Mouse (Mus musculus): ENCODE results near the gene Ccdc14.
"Not testable (repeated sequence)": the region's sequence is repeated elsewhere in the genome, so short reads cannot be mapped to it uniquely, and the experiment has no call there.

Gene Ccdc14

GRCm38 (mm10) chr16:34690334-34691144 is at the start of gene Ccdc14:
Gene Ccdc14 (plus strand): TSS chr16:34690616.
- peak; percentile 55 to 65 for DNase-seq (ENCODE audit: low spot score in 2 of 2)

DNA sequence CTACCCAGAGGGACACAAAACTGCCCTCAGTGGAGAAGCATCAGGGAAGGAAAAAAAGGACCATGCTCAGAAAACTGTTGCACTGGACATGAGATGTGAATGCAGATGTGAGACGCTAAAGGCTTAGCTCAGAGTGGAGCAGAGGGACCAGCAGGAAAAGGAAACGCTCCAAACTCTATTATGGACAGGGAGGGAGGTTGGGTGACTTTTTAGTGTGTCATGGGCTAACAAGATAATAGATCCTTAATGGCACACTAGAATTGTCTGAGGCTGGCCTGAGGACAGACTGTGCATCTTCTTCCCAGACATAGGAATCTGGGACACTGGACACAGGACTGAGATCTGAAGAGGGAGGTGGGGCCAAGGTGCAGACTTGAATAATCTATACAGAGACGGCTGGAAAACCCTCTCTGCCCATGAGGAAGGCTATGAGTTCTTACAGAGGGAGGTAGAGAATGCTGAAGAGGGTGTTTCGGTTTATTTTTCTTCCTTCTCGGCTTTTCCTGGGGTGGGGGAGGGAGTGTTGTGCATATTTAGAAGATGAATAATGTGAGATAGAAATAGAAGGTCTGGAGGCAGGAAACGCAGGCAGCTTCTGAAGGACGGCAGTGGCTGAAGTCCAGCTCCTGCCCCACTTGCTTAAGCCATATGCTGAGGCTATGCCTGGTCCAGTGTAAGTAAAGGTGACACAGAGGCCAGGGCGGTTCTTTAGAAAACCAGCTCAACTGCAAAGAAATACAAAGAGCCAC is 46.7 kb upstream of the Ccdc14 start:
- peak; percentile 45 to 66 for DNase-seq (ENCODE audit: low spot score in 2 of 2)

DNA sequence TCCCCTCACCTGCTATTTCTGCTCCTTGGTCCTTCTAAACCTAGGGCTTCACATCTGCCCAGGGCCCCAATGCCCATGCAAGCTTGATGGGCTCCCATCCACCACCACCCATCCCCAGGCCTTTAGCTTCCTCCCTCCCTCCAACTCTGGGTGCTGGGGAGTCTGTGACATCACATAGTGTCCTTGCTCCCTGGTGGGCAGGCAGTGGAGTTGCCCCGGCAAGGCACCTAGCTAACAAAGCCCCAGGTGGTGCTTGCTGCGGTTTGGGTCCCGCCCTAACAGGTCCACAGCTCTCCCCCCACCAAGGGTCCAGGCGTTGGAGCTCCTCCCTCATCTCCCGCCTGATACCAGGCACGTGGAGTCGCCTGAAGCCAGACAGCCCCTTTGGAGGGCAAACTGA is 40.8 kb upstream of the Ccdc14 start, which contains the start of gene Ropn1:
Ropn1 (plus strand) TSS at position 301 of the 400 bp plus-strand sequence.
- DNase-seq (ENCODE audit: low spot score in 2 of 2): no peak

DNA sequence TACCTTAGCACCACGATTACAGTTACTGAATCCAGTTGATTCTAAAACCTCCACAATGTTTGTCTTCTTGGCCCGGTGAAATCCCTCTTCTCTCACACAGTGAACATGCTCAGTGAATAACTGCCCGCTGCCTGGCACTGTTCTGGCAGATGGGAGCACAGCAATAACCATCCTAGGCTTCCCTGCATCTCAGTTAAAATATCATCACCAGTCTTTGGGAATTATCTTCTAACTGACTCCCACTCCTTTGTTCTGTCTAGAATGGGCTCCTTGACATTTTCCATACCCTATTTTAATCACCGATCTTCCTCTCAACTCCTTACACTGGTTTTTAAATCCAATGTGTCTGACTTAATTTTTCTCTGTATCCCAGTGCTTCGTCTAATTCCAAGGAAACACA is 37.4 kb upstream of the Ccdc14 start:
- DNase-seq (ENCODE audit: low spot score in 2 of 2): no peak

- DNase-seq (ENCODE audit: low spot score in 2 of 2): not testable (repeated sequence)
Observed at GRCm38 (mm10) chr16:34657566-34657965, 32.9 kb upstream of the Ccdc14 start.

- no peak for DNase-seq (ENCODE audit: low spot score in 2 of 2)
Observed at GRCm38 (mm10) chr16:34657983-34658382, 32.4 kb upstream of the Ccdc14 start.

DNA sequence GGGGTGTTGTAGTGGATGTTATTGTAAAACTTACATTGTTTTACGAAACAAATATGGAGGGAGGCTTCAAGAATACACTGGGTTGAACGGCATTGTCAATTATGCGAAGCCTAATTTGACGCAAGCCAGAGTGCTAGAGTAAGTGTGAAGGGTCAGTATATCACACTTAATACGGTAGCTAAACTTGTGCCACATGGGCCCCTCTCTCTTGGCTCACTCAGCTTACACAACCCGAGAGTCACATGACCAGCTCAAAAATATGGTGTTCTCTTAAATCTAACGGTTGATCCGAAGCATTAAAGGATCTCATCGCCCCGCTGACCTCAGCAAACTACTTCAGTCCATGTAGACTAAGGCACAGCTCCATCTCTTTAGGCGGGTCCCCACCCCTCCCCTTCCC is 32.0 kb upstream of the Ccdc14 start:
- DNase-seq (ENCODE audit: low spot score in 2 of 2): no peak

DNA sequence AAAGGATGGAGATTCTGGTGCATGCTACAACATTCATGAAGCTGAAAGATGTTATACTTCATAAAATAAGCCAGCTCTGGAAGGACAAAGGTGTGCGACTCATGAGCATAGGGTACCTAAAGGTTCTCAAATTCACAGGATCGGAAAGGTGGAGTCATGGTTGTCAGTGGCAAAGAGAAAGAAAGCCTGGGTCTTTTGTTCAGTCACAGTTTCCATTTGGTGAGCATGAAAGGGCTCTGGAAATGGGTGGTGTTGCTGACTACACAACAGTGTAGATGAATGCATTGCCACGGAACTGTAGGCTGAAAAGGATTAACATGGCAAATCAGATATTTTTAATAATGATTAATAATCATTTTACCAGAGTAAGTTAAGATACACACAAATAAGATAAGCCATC is 25.9 kb upstream of the Ccdc14 start:
- DNase-seq (ENCODE audit: low spot score in 2 of 2): no peak

DNA sequence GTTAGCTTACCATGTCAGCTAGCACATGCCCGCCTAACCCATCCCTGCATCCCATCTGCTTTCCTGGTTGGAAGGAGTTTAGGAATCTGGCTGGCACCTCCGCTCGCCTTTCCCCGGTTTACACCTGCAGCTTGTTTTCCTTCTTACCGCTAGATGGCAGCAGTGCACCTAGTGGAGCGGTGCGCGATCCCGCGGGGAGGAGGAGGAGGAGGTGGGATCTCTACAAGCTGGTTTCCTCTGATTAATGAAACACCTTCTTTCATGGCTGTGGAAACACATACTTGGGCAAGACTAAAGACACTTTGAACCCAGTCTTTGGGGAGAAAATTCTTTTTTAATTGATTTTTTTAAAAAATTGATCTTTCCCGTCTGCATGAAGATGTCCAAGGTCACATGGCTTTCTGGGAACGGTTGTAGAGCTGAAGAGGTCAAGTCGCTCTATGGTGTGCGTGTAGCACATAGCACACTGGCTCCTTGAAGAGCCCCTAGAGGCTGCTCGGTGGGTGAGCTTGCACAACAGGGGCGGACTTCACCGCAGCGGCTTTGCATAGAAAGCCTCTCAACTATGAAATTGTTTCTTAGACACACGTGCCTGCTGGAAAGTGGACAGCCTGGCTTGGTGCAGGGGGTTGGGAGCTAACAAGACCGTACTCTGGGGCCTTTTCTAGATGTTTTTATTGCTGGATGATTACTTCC is 23.2 kb upstream of the Ccdc14 start:
- DNase-seq (ENCODE audit: low spot score in 2 of 2): peak; percentile 36 to 44

- no peak for DNase-seq (ENCODE audit: low spot score in 2 of 2)
Observed at GRCm38 (mm10) chr16:34668341-34668740, 22.1 kb upstream of the Ccdc14 start.

DNA sequence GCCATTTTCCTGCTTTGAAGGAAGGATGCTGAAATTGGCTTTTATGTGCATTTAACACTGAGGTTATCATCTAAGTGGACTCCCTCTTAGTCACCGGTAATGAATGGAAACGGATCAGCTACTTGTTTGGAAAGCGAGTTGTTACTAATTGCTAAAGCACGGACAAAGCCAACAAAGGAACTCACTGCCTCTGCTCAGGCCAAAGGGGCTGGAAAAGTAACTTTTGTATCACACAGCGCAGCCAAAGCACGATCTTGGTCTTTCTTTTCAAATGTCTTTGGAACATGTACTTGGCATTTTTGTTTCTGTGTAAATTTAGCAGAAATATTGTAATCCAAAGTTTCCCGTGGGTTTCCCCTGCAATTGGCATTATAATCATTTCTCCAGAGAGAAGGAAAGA is 18.4 kb upstream of the Ccdc14 start:
- no peak for DNase-seq (ENCODE audit: low spot score in 2 of 2)

- no peak for DNase-seq (ENCODE audit: low spot score in 2 of 2)
Observed at GRCm38 (mm10) chr16:34672822-34673221, 17.6 kb upstream of the Ccdc14 start.

DNA sequence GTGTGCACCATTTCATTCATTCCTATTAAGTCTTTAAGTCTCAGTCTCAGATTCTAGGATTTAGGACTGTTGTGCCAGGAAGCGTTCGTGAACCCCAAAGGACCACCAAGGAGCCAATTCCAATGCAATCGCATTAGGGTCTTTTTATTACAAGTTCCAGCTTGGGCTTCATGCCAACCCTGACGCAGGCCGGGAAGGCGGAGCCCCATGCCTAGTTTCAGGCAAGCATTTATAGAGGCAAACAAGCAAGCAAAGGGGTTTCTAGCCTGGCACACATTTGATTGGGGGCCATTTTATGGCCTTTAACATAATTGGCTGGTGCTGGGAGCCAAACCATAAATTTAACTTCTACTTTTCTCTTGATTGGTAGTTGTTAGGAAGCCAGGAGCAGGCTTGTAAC is 16.1 kb upstream of the Ccdc14 start:
- DNase-seq (ENCODE audit: low spot score in 2 of 2): no peak

DNA sequence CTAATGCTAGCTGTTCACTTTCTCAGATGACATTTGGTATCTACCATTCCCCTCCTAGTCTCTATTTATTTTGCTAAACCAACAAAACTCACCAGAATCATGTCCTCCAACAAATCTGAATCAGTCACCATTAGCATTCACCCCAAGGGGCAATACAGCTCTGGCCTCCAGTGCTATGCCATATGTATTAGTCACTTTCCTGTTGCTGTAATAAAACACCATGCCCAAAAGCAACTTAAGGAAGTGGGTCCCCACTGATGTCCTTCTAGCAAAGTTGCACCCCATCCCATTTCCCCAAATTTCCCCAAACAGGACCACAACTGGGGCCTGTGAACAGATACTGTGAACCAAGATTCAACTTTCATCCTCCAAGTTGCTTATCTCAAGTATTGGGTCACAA is 8.6 kb upstream of the Ccdc14 start:
- no peak for DNase-seq (ENCODE audit: low spot score in 2 of 2)

DNA sequence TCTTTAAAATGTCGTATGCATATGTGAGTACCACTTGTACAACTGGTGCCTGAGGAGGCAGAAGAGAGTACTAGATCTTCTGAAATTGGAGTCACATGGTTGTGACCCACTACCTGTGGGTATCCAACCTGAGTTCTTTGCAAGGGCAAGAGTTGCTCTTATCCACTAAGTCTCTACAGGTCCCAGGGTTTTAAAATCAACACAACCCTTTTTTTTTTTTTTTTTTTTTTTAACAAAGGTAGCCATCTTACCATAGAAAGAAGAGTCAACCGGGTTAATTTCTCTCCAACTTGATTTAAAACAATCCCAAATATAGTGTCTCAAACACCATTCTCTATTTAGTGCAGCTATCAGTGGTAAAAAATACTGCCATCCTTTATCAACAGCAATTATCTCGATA is 537 bp upstream of the Ccdc14 start:
- DNase-seq (ENCODE audit: low spot score in 2 of 2): no peak

- no peak for DNase-seq (ENCODE audit: low spot score in 2 of 2)
Observed at GRCm38 (mm10) chr16:34691156-34691555, 740 bp downstream of the Ccdc14 start.

GRCm38 (mm10) chr16:34694477-34694876 is 4.1 kb downstream of the Ccdc14 start:
- no peak for DNase-seq (ENCODE audit: low spot score in 2 of 2)

- not testable (repeated sequence) for DNase-seq (ENCODE audit: low spot score in 2 of 2)
Observed at GRCm38 (mm10) chr16:34698721-34699120, 8.3 kb downstream of the Ccdc14 start.

DNA sequence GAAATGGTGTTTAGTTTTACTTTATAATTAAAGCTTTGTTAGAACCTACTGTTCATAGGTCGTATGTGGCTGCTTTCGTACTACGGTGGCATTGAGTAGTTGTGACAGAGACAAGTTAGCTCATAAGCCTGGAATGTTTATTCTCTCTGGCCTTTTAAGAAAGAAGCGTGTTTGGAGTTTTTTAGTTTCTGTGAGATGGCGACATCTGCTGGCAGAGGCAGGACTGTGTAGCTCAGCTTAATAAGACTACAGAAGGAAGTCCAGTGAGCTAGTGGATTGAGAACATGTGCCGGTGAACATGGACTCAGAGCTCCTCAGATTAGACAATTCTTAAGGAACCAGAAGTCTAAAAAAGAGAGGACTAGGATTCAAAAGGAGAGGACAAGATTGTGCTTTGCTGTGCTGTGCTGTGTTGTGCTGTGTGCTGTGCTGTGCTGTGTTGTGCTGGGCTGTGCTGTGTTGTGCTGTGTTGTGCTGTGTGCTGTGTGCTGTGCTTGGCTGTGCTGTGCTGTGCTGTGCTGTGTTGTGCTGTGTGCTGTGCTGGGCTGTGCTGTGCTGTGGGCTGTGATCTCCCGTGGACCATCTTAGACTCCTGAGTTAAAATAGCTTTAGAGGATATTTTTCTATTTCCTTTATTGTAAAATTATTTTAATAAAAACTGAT is 9.9 kb downstream of the Ccdc14 start:
- peak; percentile 50 to 66 for DNase-seq (ENCODE audit: low spot score in 2 of 2)

- no peak for DNase-seq (ENCODE audit: low spot score in 2 of 2)
Observed at GRCm38 (mm10) chr16:34700828-34701216, 10.4 kb downstream of the Ccdc14 start.

DNA sequence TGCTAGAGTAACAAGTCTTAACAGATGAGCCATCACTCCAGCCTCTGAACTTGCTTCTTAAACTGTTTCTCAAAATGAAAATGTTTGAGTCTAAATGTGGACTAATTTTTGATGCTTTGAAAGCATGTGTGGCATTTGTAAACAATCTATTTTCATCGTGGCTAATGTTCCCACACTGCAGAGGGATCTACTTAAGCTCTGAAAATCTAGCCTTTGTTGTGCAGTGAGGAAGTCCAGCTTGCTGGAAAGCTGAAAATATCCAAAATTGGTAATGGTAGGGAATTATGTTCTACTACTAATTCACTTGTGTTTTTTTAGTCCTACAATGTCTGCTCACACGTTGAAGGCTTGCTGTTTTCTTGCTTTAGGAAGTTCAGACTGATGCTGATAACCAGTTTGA is 15.6 kb downstream of the Ccdc14 start:
- no peak for DNase-seq (ENCODE audit: low spot score in 2 of 2)

GRCm38 (mm10) chr16:34706487-34706946 is 16.1 kb downstream of the Ccdc14 start:
- no peak for DNase-seq (ENCODE audit: low spot score in 2 of 2)

All from right cerebral cortex, postnatal 36 days (tissue).